Mouse (Mus musculus): ENCODE measurements at regions not wholly inside any gene's neighbourhood (a gene's known extent, or its start where the extent isn't known, plus 50 kb on each side); places are given as distances from the start of the nearest gene placed in this dataset.

DNA sequence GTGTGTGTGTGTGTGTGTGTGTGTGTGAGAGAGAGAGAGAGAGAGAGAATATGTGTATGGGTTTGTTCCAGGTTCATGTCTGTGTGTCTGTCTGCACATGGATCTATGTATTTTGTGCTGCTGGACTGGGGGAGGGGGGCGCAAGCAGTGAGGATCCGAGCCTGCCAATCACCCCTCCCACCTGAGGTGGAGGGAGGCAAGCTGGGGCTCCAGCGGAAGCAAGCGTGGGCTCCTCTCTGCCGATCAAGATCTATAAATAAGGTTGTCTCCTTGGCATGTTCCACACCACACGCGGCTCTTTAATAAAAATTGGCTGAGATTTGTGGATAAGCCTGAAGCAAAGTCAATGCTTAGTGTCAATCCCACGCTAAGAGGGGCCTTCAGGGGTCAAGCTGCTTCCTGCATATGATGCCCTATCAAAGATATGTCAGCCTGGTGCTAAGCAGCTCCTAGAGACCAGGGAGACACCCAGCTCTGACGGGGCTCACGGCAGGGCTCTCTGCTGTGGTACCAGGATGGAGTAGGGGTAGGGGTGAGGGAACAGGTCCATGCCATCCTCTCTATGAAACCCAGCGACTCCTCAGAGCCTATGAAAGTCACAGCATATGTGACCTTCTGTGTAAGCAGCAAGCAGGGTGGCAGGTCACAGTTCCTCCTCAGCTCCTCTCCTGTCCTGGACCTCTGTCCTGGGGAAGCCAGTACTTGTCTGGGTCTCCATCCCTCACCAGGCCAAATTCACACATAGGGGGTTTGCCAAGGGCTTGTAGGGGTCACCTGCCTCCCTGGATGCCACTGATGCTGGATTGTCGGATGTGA is 102.0 kb upstream of the Mvb12b start:
- TF ChIP-seq CTCF (conservative IDR thresholded peaks at IDR 0.05; ENCODE audit: low read length) (no peak), POU5F1 (IDR thresholded peaks at IDR 0.05; ENCODE audit: borderline replicate concordance, low read length) (no peak), NANOG (IDR thresholded peaks at IDR 0.05; ENCODE audit: borderline replicate concordance, low read length) (no peak)

Data from E14TG2a.4 (cell line).